Mouse (Mus musculus): Measurements from ENCODE around the gene Serbp1. TPM values are rescaled to one million over a fixed set of nuclear protein-coding genes. Genes with fewer than 3 reads are reported as not detected.

Serbp1 gene
- polyA plus RNA-seq, 1 experiment, result 379 TPM

DNA sequence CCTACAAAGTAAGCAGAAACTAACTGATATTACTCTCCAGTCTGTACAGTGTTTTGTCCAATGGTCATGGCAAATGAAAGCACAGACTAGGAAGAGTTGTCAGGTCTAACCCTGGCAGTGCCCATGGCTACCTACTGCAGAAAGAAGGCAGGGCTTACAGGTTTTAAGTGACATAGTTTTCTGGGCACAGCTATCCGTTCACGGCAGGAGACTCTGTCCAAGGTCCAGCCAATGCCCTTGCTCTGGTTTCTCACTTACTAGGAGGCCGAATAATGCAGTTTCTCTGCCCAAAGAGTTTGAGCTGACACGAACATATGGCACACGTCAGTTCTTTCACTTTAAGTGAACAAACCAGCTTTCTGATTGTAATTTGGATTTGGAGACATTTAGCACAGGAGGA lies 79.1 kb downstream of the Serbp1 start:
- TF ChIP-seq MYOD1 (IDR thresholded peaks at IDR 0.05; ENCODE audit: control insufficient read depth in 1 of 3, insufficient read length in 2 of 3, low read depth in 2 of 3), result no peak
- TF ChIP-seq REST (IDR thresholded peaks at IDR 0.05; ENCODE audit: insufficient read depth, insufficient read length), result no peak
- no peak for TF ChIP-seq MYOG (IDR thresholded peaks at IDR 0.05; ENCODE audit: control insufficient read depth in 1 of 3, insufficient read depth in 1 of 3, insufficient read length in 2 of 3, low read depth in 2 of 3)
- no peak for TF ChIP-seq POLR2AphosphoS2 (IDR thresholded peaks at IDR 0.05; ENCODE audit: insufficient read length, low read depth)
- no peak for TF ChIP-seq POLR2A (IDR thresholded peaks at IDR 0.05; ENCODE audit: insufficient read length, low read depth)
- no peak for TF ChIP-seq E2F4 (IDR thresholded peaks at IDR 0.05; ENCODE audit: insufficient read depth)
- no peaks in the 10 kb centered on the region for H3K36me3 ChIP-seq (ENCODE audit: control insufficient read depth, insufficient read depth)
- no peaks in the 10 kb centered on the region for H3K27me3 ChIP-seq (ENCODE audit: control insufficient read depth, insufficient read depth, insufficient read length)
- no peak overlapping the region for H3ac ChIP-seq (ENCODE audit: control insufficient read depth, insufficient read length)
- H3K4me3 ChIP-seq, result no peak overlapping the region
- no peaks in the 10 kb centered on the region for H3K79me2 ChIP-seq (ENCODE audit: control insufficient read depth, insufficient read depth)
- no peak overlapping the region for H3K4me2 ChIP-seq (ENCODE audit: low read depth)

DNA sequence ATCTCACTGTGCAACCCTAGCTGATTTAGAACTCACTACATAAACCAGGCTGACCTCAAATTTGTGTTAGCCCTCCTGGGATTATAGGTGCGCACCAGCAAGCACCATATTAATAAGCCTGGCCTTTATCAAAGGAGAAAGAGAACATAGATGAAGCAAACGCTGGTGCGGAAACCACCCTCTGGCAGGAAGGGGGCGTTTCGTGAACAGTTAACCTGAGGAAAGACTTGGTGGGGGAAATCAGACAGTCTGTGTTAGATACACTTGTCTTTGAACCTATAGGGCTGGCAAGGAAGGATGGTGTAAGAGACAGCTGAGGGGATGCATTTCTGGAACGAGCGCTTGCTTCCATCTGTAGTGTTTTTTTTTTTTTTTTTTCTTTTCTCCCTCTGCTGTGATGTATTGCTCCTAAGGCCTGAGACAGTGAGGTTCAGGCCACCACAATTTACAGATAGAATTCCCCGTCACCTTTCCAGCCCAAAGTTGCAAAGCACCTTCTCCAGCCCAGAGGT lies 79.9 kb downstream of the Serbp1 start:
- H3K36me3 ChIP-seq (ENCODE audit: control insufficient read depth, insufficient read depth), result no peaks in the 10 kb centered on the region
- no peak overlapping the region for H3K4me3 ChIP-seq
- H3K27me3 ChIP-seq (ENCODE audit: control insufficient read depth, insufficient read depth, insufficient read length), result no peaks in the 10 kb centered on the region
- H3K4me2 ChIP-seq (ENCODE audit: low read depth), result no peak overlapping the region
- no peak overlapping the region for H3ac ChIP-seq (ENCODE audit: control insufficient read depth, insufficient read length)
- no peaks in the 10 kb centered on the region for H3K79me2 ChIP-seq (ENCODE audit: control insufficient read depth, insufficient read depth)
- TF ChIP-seq TCF12 (IDR thresholded peaks at IDR 0.05; ENCODE audit: insufficient read depth, poor library complexity, severe bottlenecking) (no peak), MYOG (IDR thresholded peaks at IDR 0.05; ENCODE audit: control insufficient read depth in 1 of 3, insufficient read depth in 1 of 3, insufficient read length in 2 of 3, low read depth in 2 of 3) (no peak), POLR2AphosphoS2 (IDR thresholded peaks at IDR 0.05; ENCODE audit: insufficient read length, low read depth) (no peak), E2F4 (IDR thresholded peaks at IDR 0.05; ENCODE audit: insufficient read depth) (no peak), CEBPB (IDR thresholded peaks at IDR 0.05; ENCODE audit: insufficient read depth, poor library complexity, severe bottlenecking) (no peak), REST (IDR thresholded peaks at IDR 0.05; ENCODE audit: insufficient read depth, insufficient read length) (no peak), USF1 (IDR thresholded peaks at IDR 0.05; ENCODE audit: low read depth) (no peak), MAX (IDR thresholded peaks at IDR 0.05; ENCODE audit: low read depth) (no peak), POLR2A (IDR thresholded peaks at IDR 0.05; ENCODE audit: insufficient read length, low read depth) (no peak), MYOD1 (IDR thresholded peaks at IDR 0.05; ENCODE audit: control insufficient read depth in 1 of 3, insufficient read length in 2 of 3, low read depth in 2 of 3) (no peak), TCF3 (IDR thresholded peaks at IDR 0.05; ENCODE audit: insufficient read length, low read depth) (no peak), SRF (IDR thresholded peaks at IDR 0.05; ENCODE audit: control insufficient read depth, insufficient read length, low read depth) (no peak)

DNA sequence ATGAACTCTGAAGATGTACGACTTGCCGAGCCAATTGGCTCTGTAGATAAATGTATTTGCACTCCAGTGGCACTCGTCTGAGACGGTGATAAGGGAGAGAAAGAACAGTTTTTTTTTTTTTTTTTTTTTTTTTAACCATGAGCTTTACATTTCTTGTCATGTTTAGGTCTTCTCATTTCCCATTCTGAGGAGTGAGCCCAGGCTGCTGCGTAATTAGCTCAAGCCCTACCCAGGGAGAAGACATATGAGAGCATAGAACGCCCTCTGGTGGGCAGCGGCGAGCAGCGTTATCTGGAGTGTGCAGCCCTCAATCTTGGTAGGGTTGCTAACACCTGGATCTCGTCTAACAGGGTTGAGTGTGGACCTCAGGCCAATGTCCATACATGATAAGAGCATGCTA lies 80.5 kb downstream of the Serbp1 start:
- Histone ChIP-seq H3K27me3 (ENCODE audit: control insufficient read depth, insufficient read depth, insufficient read length) (no peaks in the 10 kb centered on the region), H3K36me3 (ENCODE audit: control insufficient read depth, insufficient read depth) (no peaks in the 10 kb centered on the region), H3K4me2 (ENCODE audit: low read depth) (no peak overlapping the region), H3K79me2 (ENCODE audit: control insufficient read depth, insufficient read depth) (no peaks in the 10 kb centered on the region), H3ac (ENCODE audit: control insufficient read depth, insufficient read length) (no peak overlapping the region), H3K4me3 (no peak overlapping the region)
- TF ChIP-seq MYOD1 (IDR thresholded peaks at IDR 0.05; ENCODE audit: control insufficient read depth in 1 of 3, insufficient read length in 2 of 3, low read depth in 2 of 3) (no peak), CEBPB (IDR thresholded peaks at IDR 0.05; ENCODE audit: insufficient read depth, poor library complexity, severe bottlenecking) (no peak), USF1 (IDR thresholded peaks at IDR 0.05; ENCODE audit: low read depth) (no peak), MAX (IDR thresholded peaks at IDR 0.05; ENCODE audit: low read depth) (no peak), TCF12 (IDR thresholded peaks at IDR 0.05; ENCODE audit: insufficient read depth, poor library complexity, severe bottlenecking) (no peak), POLR2A (IDR thresholded peaks at IDR 0.05; ENCODE audit: insufficient read length, low read depth) (no peak), TCF3 (IDR thresholded peaks at IDR 0.05; ENCODE audit: insufficient read length, low read depth) (no peak), POLR2AphosphoS2 (IDR thresholded peaks at IDR 0.05; ENCODE audit: insufficient read length, low read depth) (no peak), MYOG (IDR thresholded peaks at IDR 0.05; ENCODE audit: control insufficient read depth in 1 of 3, insufficient read depth in 1 of 3, insufficient read length in 2 of 3, low read depth in 2 of 3) (no peak), E2F4 (IDR thresholded peaks at IDR 0.05; ENCODE audit: insufficient read depth) (no peak), REST (IDR thresholded peaks at IDR 0.05; ENCODE audit: insufficient read depth, insufficient read length) (no peak), SRF (IDR thresholded peaks at IDR 0.05; ENCODE audit: control insufficient read depth, insufficient read length, low read depth) (no peak)

- no peaks in the 10 kb centered on the region for H3K27me3 ChIP-seq (ENCODE audit: control insufficient read depth, insufficient read depth, insufficient read length)
- TF ChIP-seq MYOG (IDR thresholded peaks at IDR 0.05; ENCODE audit: control insufficient read depth in 1 of 3, insufficient read depth in 1 of 3, insufficient read length in 2 of 3, low read depth in 2 of 3) (no peak), POLR2A (IDR thresholded peaks at IDR 0.05; ENCODE audit: insufficient read length, low read depth) (no peak), POLR2AphosphoS2 (IDR thresholded peaks at IDR 0.05; ENCODE audit: insufficient read length, low read depth) (no peak), MAX (IDR thresholded peaks at IDR 0.05; ENCODE audit: low read depth) (no peak), CEBPB (IDR thresholded peaks at IDR 0.05; ENCODE audit: insufficient read depth, poor library complexity, severe bottlenecking) (no peak), TCF3 (IDR thresholded peaks at IDR 0.05; ENCODE audit: insufficient read length, low read depth) (no peak), SRF (IDR thresholded peaks at IDR 0.05; ENCODE audit: control insufficient read depth, insufficient read length, low read depth) (no peak), REST (IDR thresholded peaks at IDR 0.05; ENCODE audit: insufficient read depth, insufficient read length) (no peak), TCF12 (IDR thresholded peaks at IDR 0.05; ENCODE audit: insufficient read depth, poor library complexity, severe bottlenecking) (no peak), E2F4 (IDR thresholded peaks at IDR 0.05; ENCODE audit: insufficient read depth) (no peak), USF1 (IDR thresholded peaks at IDR 0.05; ENCODE audit: low read depth) (no peak), MYOD1 (IDR thresholded peaks at IDR 0.05; ENCODE audit: control insufficient read depth in 1 of 3, insufficient read length in 2 of 3, low read depth in 2 of 3) (no peak)
- H3K4me3 ChIP-seq, result no peak overlapping the region
- no peaks in the 10 kb centered on the region for H3K79me2 ChIP-seq (ENCODE audit: control insufficient read depth, insufficient read depth)
- H3K4me2 ChIP-seq (ENCODE audit: low read depth), result no peak overlapping the region
- H3K36me3 ChIP-seq (ENCODE audit: control insufficient read depth, insufficient read depth), result no peaks in the 10 kb centered on the region
- H3ac ChIP-seq (ENCODE audit: control insufficient read depth, insufficient read length), result no peak overlapping the region
Observed at GRCm38 (mm10) chr6:67323788-67324187, 85.8 kb downstream of the Serbp1 start.
